Comparison of ENCODE assay signal across 34 mouse cellular contexts in the genomic region with DNA sequence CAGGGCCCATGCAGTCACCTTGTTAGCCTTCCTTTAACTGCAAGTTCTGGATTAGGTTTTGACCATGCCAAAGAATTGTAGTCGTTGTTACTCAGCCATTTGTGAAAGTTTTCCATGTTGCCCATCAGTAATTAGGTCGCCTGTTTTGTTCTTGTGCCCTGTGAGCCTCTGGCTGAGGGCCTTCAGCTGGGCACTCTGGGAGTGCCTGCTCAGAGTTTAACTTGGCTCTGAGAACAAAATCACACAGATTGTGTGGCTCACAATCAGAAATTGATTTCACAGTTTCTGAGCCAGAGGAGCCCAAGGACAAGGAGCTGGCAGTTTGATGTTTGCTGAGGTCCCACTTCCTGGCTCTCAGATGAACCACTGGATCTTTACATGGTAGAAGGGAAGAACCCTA. TPM values are rescaled to one million over a fixed set of nuclear protein-coding genes. Genes with fewer than 3 reads are reported as not detected.
"Had no signal": no experiment of that assay in that cellular context is flagged by ENCODE, and none has a peak within 500 bp of the region (broad histone marks: within the 10 kb centered on the region; RNA-seq: fewer than 3 reads in every experiment).

No protein-coding gene starts in this region.

RNA-seq across cellular contexts. Expression of a gene that starts 9.9 kb away (rescaled TPM):
- total RNA-seq: gastrocnemius, adult 18-20 months; gastrocnemius, adult 8-10 months; gastrocnemius, postnatal 14 days; gastrocnemius, postnatal 36 days; heart, adult 18-20 months; heart, postnatal 10 days; heart, postnatal 25 days; heart, postnatal 4 days; layer of hippocampus, adult 8-10 months; layer of hippocampus, postnatal 14 days; layer of hippocampus, postnatal 36 days; left cerebral cortex, adult 18-20 months; left cerebral cortex, adult 8-10 months; left cerebral cortex, postnatal 10 days; left cerebral cortex, postnatal 25 days; left cerebral cortex, postnatal 4 days had no signal
- polyA plus RNA-seq: heart, embryonic 10.5 days; heart, embryonic 12.5 days; heart, embryonic 14.5 days; heart, embryonic 16.5 days; hindbrain, embryonic 10.5 days; hindbrain, embryonic 12.5 days; hindbrain, embryonic 14.5 days; inflammation-experienced regulatory T-cells, adult 6 months; intestine, embryonic 15.5 days; intestine, postnatal 0 days; kidney, embryonic 14.5 days; kidney, embryonic 16.5 days; limb, embryonic 11.5 days; limb, embryonic 13.5 days; limb, embryonic 15.5 days; liver, embryonic 11.5 days; liver, embryonic 13.5 days had no signal

RNA-seq across cellular contexts. Expression of a gene that starts 27.0 kb away (rescaled TPM):
- total RNA-seq: gastrocnemius, adult 18-20 months; gastrocnemius, adult 8-10 months; gastrocnemius, postnatal 14 days; gastrocnemius, postnatal 36 days; heart, adult 18-20 months; heart, adult 8-10 months; heart, postnatal 10 days; heart, postnatal 25 days; heart, postnatal 4 days; layer of hippocampus, postnatal 14 days; left cerebral cortex, adult 18-20 months; left cerebral cortex, postnatal 10 days; left cerebral cortex, postnatal 25 days; left cerebral cortex, postnatal 4 days had no signal
- polyA plus RNA-seq: heart, embryonic 10.5 days; heart, embryonic 12.5 days; heart, embryonic 14.5 days; heart, embryonic 16.5 days; hindbrain, embryonic 10.5 days; hindbrain, embryonic 12.5 days; hindbrain, embryonic 14.5 days; inflammation-experienced regulatory T-cells, adult 6 months; intestine, embryonic 15.5 days; intestine, postnatal 0 days; kidney, embryonic 14.5 days; kidney, embryonic 16.5 days; limb, embryonic 11.5 days; limb, embryonic 13.5 days; limb, embryonic 15.5 days; liver, embryonic 11.5 days; liver, embryonic 13.5 days had no signal

RNA-seq across cellular contexts. Expression of a gene that starts 27.3 kb away (rescaled TPM):
- total RNA-seq: gastrocnemius, adult 18-20 months; gastrocnemius, adult 8-10 months; gastrocnemius, postnatal 14 days; gastrocnemius, postnatal 36 days; heart, adult 18-20 months; heart, adult 8-10 months; heart, postnatal 10 days; heart, postnatal 25 days; heart, postnatal 4 days; layer of hippocampus, adult 8-10 months; layer of hippocampus, postnatal 14 days; layer of hippocampus, postnatal 36 days; left cerebral cortex, adult 18-20 months; left cerebral cortex, adult 8-10 months; left cerebral cortex, postnatal 10 days; left cerebral cortex, postnatal 25 days; left cerebral cortex, postnatal 4 days had no signal
- polyA plus RNA-seq: heart, embryonic 10.5 days; heart, embryonic 12.5 days; heart, embryonic 14.5 days; heart, embryonic 16.5 days; hindbrain, embryonic 10.5 days; hindbrain, embryonic 12.5 days; hindbrain, embryonic 14.5 days; intestine, embryonic 15.5 days; intestine, postnatal 0 days; kidney, embryonic 14.5 days; kidney, embryonic 16.5 days; limb, embryonic 11.5 days; limb, embryonic 13.5 days; limb, embryonic 15.5 days; liver, embryonic 11.5 days; liver, embryonic 13.5 days had no signal

RNA-seq across cellular contexts. Expression of a gene that starts 33.2 kb away (rescaled TPM):
- total RNA-seq: gastrocnemius, adult 18-20 months; gastrocnemius, adult 8-10 months; gastrocnemius, postnatal 14 days; gastrocnemius, postnatal 36 days; heart, adult 18-20 months; heart, adult 8-10 months; heart, postnatal 10 days; heart, postnatal 25 days; heart, postnatal 4 days; layer of hippocampus, adult 8-10 months; layer of hippocampus, postnatal 14 days; layer of hippocampus, postnatal 36 days; left cerebral cortex, adult 18-20 months; left cerebral cortex, adult 8-10 months; left cerebral cortex, postnatal 10 days; left cerebral cortex, postnatal 25 days; left cerebral cortex, postnatal 4 days had no signal
- polyA plus RNA-seq: heart, embryonic 10.5 days; heart, embryonic 12.5 days; heart, embryonic 14.5 days; heart, embryonic 16.5 days; hindbrain, embryonic 10.5 days; hindbrain, embryonic 12.5 days; hindbrain, embryonic 14.5 days; inflammation-experienced regulatory T-cells, adult 6 months; intestine, embryonic 15.5 days; intestine, postnatal 0 days; kidney, embryonic 14.5 days; kidney, embryonic 16.5 days; limb, embryonic 11.5 days; limb, embryonic 13.5 days; limb, embryonic 15.5 days; liver, embryonic 11.5 days; liver, embryonic 13.5 days had no signal
